Mouse (Mus musculus) T-cell, adult 66 days (primary cell): Measurements from ENCODE around the gene Arl5c. TPM values are rescaled to one million over a fixed set of nuclear protein-coding genes. Genes with fewer than 3 reads are reported as not detected.

Experiments used
- total RNA-seq, 2 experiments: library from RNA; stranded (reverse); gene quantifications; 3 replicates in 1 of 2; 4 replicates in 1 of 2; pipeline ENCODE4 v1.2.4; 2023

Arl5c gene
- 10 to 100 TPM; 73.4 to 75.4 TPM for total RNA-seq

GRCm38 (mm10) chr11:97995564-97996288, at the start of gene Arl5c:
Arl5c (minus strand) TSS chr11:97996181.

GRCm38 (mm10) chr11:98026570-98027296, 30.8 kb upstream of the Arl5c start, which contains the start of gene Rpl19:
Rpl19 (plus strand) TSS chr11:98026710.

GRCm38 (mm10) chr11:98022555-98023371, 26.8 kb upstream of the Arl5c start, which contains the start of gene Cacnb1:
Cacnb1 (minus strand) TSS chr11:98023034.

GRCm38 (mm10) chr11:97985727-97986677, 10.0 kb downstream of the Arl5c start, which contains the start of gene Plxdc1:
Plxdc1 (minus strand) TSS chr11:97986444.

Other genes with a start within 250 kb of the Arl5c start
- 10 to 100 TPM; 42.1 to 43.6 TPM for gene Cwc25, start 229.6 kb downstream of the Arl5c start, total RNA-seq
- 1 to 10 TPM in 1 of 2 experiments, not detected in 1; 2.7 TPM for gene 1700001P01Rik, start 220.3 kb downstream of the Arl5c start, total RNA-seq
- 1,000 to 10,000 TPM; 2,425 to 2,559 TPM for gene Rpl23, start 213.7 kb downstream of the Arl5c start, total RNA-seq
- 100 to 1,000 TPM; 155 to 156 TPM for gene Lasp1, start 197.2 kb downstream of the Arl5c start, total RNA-seq
- 1 to 10 TPM; 2.5 to 4.0 TPM for gene B230217C12Rik, start 155.4 kb downstream of the Arl5c start, total RNA-seq
- gene Fbxo47, start 112.0 kb downstream of the Arl5c start, total RNA-seq, result under 1 TPM; 0.44 to 0.86 TPM
- gene Plxdc1, start 9.7 kb downstream of the Arl5c start, total RNA-seq, result 1 to 10 TPM; 1.6 to 2.8 TPM
- gene Cacnb1, start 26.9 kb upstream of the Arl5c start, total RNA-seq, result 10 to 100 TPM; 26.4 to 32.3 TPM
- 1,000 to 10,000 TPM; 2,560 to 2,813 TPM for gene Rpl19, start 30.5 kb upstream of the Arl5c start, total RNA-seq
- under 1 TPM; 0.52 to 0.71 TPM for gene Stac2, start 57.3 kb upstream of the Arl5c start, total RNA-seq
- gene Fbxl20, start 154.2 kb upstream of the Arl5c start, total RNA-seq, result 10 to 100 TPM; 47.0 to 47.5 TPM
- 10 to 100 TPM; 76.9 to 80.2 TPM for gene Med1, start 197.1 kb upstream of the Arl5c start, total RNA-seq
- 100 to 1,000 TPM; 108 to 113 TPM for gene Cdk12, start 206.9 kb upstream of the Arl5c start, total RNA-seq